Mouse (Mus musculus): ENCODE data around the gene Cdc34.

The Cdc34 gene

GRCm38 (mm10) chr10:79670071-79670888 lies 11.7 kb upstream of the Cdc34 start:
- no peak for DNase-seq (ENCODE audit: extremely low spot score)

- DNase-seq (ENCODE audit: extremely low spot score): no peak
Measured at GRCm38 (mm10) chr10:79671396-79672087, 10.5 kb upstream of the Cdc34 start.

GRCm38 (mm10) chr10:79672088-79672455 lies 9.9 kb upstream of the Cdc34 start:
- no peak for DNase-seq (ENCODE audit: extremely low spot score)

GRCm38 (mm10) chr10:79673054-79673453 lies 8.9 kb upstream of the Cdc34 start:
- no peak for DNase-seq (ENCODE audit: extremely low spot score)

- DNase-seq (ENCODE audit: extremely low spot score): no peak
Measured at GRCm38 (mm10) chr10:79675346-79676035, 6.5 kb upstream of the Cdc34 start.

- DNase-seq (ENCODE audit: extremely low spot score): no peak
Measured at GRCm38 (mm10) chr10:79680606-79681495, 1.1 kb upstream of the Cdc34 start.

GRCm38 (mm10) chr10:79682551-79682915 lies 538 bp downstream of the Cdc34 start:
- DNase-seq (ENCODE audit: extremely low spot score): peak; percentile 56

GRCm38 (mm10) chr10:79682916-79683582 lies 1.1 kb downstream of the Cdc34 start:
- DNase-seq (ENCODE audit: extremely low spot score): peak; percentile 64

- DNase-seq (ENCODE audit: extremely low spot score): no peak
Measured at GRCm38 (mm10) chr10:79683726-79684640, 2.0 kb downstream of the Cdc34 start.

- no peak for DNase-seq (ENCODE audit: extremely low spot score)
Measured at GRCm38 (mm10) chr10:79684770-79685600, 3.0 kb downstream of the Cdc34 start.

GRCm38 (mm10) chr10:79686219-79686618 lies 4.2 kb downstream of the Cdc34 start:
- DNase-seq (ENCODE audit: extremely low spot score): no peak

GRCm38 (mm10) chr10:79686691-79687090 lies 4.7 kb downstream of the Cdc34 start:
- no peak for DNase-seq (ENCODE audit: extremely low spot score)

GRCm38 (mm10) chr10:79687513-79687912 lies 5.5 kb downstream of the Cdc34 start:
- DNase-seq (ENCODE audit: extremely low spot score): no peak

GRCm38 (mm10) chr10:79688720-79689119 lies 6.7 kb downstream of the Cdc34 start, which contains the start of gene Gzmm:
Gene Gzmm, plus strand, starts transcription at chr10:79689020.
- DNase-seq (ENCODE audit: extremely low spot score): no peak

- DNase-seq (ENCODE audit: extremely low spot score): no peak
Measured at GRCm38 (mm10) chr10:79689178-79689577, 7.2 kb downstream of the Cdc34 start.

GRCm38 (mm10) chr10:79691986-79692548 lies 10.1 kb downstream of the Cdc34 start:
- DNase-seq (ENCODE audit: extremely low spot score): no peak

- no peak for DNase-seq (ENCODE audit: extremely low spot score)
Measured at GRCm38 (mm10) chr10:79693580-79694378, 11.8 kb downstream of the Cdc34 start.

- DNase-seq (ENCODE audit: extremely low spot score): no peak
Measured at GRCm38 (mm10) chr10:79694379-79694655, 12.3 kb downstream of the Cdc34 start.
